Mouse (Mus musculus) G1E-ER4 (cell line): Measurements from ENCODE around the gene Glod5. TPM values are rescaled to one million over a fixed set of nuclear protein-coding genes. Genes with fewer than 3 reads are reported as not detected.

Source experiments
- GATA1 ChIP-seq: IDR thresholded peaks from one replicate; pipeline ENCODE4 v1.8.0; 2012; ENCODE audit warnings: low read length, inconsistent platforms
- polyA plus RNA-seq: library from polyadenylated mRNA; stranded (reverse); fragments of >175 nt; gene quantifications from 2 replicates; pipeline ENCODE4 v1.2.3, GENCODE M21; 2012

The Glod5 gene
- polyA plus RNA-seq = not detected in 2 replicates

- TF ChIP-seq GATA1 = no peak
These were observed at the start of gene Glod5 for GRCm38 (mm10) chrX:8018286-8018685. TSS of gene Glod5 (minus strand) at chrX:8018492.

GRCm38 (mm10) chrX:8033009-8033408, 14.7 kb upstream of the Glod5 start:
- TF ChIP-seq GATA1 = no peak

DNA sequence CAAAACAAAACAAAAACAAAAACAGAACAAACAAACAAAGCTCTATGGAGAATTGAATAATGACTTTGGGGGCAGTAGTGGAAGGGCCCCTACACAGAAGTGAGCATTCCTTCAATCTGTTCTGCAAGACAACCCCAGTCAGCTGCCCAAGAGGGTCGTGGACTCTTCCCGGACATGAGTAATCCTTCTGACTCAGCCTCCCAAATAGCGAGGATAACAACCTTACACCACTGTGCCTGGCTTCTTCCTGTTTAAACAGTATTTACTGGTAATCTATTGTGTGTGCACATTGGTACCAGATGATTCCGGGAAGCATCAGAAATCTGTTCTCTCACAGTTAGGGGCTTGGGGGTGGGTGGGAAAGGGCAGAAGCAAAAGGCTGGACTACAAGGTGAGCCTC, 8.5 kb upstream of the Glod5 start:
- TF ChIP-seq GATA1 = no peak

GRCm38 (mm10) chrX:8024795-8025194, 6.5 kb upstream of the Glod5 start:
- TF ChIP-seq GATA1 = no peak

DNA sequence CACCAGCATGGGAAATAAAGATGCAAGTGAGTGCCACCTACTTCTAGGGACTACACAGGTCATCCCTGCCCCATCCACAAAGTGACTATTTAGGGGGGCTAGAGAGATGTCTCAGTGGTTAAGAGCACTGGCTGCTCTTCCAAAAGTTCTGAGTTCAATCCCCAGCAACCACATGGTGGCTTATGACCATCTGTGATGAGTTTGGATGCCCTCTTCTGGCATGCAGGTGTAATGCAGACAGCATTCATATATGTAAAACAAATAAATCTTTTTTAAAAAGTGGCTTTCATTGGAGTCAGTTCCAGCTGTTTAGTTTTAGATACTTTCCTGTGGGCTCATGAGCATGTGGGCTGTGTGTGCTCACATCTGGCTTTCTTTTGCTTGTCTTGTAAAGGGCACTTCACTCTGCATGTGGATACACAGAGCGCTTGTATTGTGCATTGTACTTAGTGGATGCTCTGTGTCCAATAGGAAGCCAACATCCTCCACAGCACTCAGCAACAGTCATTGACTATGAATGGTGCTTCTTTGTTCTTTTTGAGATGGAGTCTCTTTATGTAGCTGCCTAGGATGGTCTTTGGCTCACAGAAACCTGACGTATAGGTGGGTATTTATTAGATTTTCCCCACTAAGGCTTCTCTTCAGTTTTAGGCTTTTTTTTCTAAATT, 2.0 kb upstream of the Glod5 start:
- TF ChIP-seq GATA1 = no peak

GRCm38 (mm10) chrX:8017142-8017541, 1.1 kb downstream of the Glod5 start:
- TF ChIP-seq GATA1 = no peak

DNA sequence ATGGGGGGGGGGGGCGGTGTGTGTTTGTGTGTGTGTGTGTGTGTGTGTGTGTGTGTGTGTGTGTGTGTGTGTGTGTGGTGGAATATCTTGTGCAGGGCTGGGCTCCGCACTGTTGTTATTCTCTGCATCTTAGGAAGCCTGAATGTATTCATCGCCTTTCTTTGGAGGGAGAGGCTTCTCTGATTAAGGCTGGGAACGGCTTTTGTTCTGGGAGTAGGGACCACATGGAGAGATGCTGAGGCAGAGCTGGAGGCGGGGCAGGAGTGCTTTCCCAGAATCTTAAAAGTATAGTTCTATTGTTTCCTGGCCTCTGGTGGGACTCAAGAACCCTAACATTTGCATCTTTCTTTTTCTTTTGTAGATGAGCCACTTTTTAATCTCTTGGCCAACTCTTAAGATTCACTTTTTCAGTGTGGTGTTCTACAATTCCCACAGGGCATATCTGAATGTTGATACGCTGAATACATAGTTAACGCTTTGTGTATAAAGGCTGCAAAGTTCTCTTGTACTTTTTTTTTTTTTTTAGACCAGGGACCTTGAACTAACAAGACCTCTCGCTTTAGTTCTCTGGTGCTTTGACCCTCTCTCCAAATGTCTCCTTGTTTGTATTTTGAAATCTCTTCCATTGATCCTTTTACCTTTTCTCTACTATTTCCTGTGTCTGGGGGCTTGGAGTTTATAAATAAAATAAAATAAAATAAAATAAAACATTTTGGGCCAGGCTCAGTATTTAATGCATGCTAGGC, 4.5 kb downstream of the Glod5 start:
- no peak for TF ChIP-seq GATA1

DNA sequence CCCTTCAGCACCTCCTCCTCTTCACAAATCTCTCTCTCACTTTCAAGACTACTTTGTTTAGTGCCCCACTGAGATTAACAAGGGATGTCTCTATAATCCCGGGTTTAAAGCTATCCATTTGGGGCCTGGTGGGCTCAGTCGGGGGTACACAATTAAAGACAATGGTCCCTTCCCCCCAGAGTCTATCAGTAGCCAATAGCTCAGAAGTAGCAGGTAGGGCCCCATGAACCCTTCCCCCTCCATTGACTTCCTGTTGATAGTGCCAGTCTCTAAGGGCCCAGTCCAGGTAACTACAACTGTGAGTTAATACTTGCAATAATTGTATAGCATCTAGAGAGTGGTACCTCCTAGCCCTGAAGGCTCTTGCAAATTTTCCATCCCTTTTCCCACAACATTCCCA, 5.1 kb downstream of the Glod5 start:
- no peak for TF ChIP-seq GATA1

GRCm38 (mm10) chrX:8008543-8008942, 9.7 kb downstream of the Glod5 start:
- no peak for TF ChIP-seq GATA1

- no peak for TF ChIP-seq GATA1
These were observed 15.3 kb downstream of the Glod5 start for GRCm38 (mm10) chrX:8002971-8003370.

DNA sequence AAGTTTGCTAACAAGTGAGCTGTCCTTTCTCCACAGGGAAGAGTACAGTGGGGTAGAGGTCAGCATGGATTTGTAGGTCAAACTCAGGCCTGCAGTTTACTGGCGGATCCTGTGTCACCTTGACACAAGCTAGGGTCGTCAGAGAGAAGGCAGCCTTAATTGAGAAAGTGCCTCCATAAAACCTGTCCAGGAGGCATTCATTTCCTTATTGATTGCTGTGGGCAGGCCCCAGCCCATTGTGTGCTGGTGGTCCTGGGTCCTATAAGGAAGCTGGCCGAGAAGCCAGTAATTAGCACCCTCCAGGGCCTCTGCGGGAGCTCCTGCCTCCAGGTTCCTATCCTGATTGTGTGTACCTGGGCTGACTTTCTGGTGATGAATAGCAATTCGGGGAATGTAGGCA, 16.3 kb downstream of the Glod5 start:
- no peak for TF ChIP-seq GATA1

GRCm38 (mm10) chrX:8000546-8001192, 17.6 kb downstream of the Glod5 start:
- no peak for TF ChIP-seq GATA1

DNA sequence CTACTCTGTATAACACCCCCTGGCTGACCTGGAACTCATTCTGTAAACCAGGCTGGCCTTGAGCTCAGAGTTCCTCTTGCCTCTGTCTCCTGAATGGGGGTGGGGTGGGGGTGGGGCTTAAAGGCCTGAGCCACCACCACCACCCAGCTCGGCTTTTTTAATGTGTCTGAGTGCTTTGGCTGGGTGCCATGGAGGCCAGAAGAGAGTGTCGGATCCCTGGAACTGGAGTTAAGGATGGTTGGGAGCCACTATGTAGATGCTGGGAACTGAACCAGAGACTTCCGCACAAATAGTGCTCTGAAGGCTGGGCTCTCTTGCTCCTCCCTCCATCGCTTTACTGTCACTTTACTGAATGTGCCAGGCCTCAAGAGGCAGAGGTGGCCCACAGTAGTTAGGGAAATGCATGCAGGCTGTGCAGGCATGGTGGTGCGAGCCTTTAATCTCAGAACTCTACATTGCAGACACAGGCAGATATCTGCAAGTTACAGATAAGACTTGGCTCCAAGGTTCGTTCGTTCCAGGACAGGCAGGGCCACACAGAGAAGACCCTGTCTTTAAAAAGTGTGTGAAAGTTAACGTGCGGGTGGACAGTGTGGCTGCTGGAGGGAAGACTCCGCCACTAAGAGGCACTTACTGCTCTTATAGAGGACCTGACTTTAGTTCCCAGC, 25.1 kb downstream of the Glod5 start:
- peak; percentile 26 for TF ChIP-seq GATA1

- TF ChIP-seq GATA1 = no peak
These were observed 25.8 kb downstream of the Glod5 start for GRCm38 (mm10) chrX:7992379-7993067.

DNA sequence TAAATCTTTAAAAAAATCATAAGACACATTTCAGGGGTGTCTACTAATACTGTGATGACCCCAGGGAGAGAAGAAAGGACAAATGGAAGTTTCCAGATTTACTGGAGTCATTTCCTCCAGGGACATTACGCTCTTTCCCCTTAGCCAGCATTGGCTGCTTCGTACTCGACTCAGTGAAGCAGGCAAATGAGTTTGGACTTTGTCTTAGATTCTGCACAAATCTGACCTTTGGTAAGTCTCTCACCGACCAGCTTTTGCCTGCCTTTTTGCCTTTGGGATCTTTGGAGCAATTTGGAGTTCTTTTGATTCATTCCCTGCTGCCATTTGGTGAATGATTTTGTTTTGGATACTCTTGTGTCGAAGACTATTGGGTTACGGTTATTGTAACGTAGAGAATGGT, 36.9 kb downstream of the Glod5 start:
- TF ChIP-seq GATA1 = no peak

GRCm38 (mm10) chrX:7977892-7978291, 40.4 kb downstream of the Glod5 start, which contains the start of gene Gata1:
TSS of gene Gata1 (minus strand) at chrX:7978071.
- no peak for TF ChIP-seq GATA1
